Mouse (Mus musculus): ENCODE data around the gene Zscan18. TPM values are rescaled to one million over a fixed set of nuclear protein-coding genes. Genes with fewer than 3 reads are reported as not detected.
"Not testable (repeated sequence)": the region's sequence is repeated elsewhere in the genome, so short reads cannot be mapped to it uniquely, and the experiment has no call there.

Gene Zscan18
- 10 to 100 TPM; 19.9 to 25.0 TPM for total RNA-seq (2021)
- long read RNA-seq, partial matches to known transcripts = 1 of 4 reads
- long read RNA-seq, other reads (novel, unspliced or antisense) = 0 of 4 reads

DNA sequence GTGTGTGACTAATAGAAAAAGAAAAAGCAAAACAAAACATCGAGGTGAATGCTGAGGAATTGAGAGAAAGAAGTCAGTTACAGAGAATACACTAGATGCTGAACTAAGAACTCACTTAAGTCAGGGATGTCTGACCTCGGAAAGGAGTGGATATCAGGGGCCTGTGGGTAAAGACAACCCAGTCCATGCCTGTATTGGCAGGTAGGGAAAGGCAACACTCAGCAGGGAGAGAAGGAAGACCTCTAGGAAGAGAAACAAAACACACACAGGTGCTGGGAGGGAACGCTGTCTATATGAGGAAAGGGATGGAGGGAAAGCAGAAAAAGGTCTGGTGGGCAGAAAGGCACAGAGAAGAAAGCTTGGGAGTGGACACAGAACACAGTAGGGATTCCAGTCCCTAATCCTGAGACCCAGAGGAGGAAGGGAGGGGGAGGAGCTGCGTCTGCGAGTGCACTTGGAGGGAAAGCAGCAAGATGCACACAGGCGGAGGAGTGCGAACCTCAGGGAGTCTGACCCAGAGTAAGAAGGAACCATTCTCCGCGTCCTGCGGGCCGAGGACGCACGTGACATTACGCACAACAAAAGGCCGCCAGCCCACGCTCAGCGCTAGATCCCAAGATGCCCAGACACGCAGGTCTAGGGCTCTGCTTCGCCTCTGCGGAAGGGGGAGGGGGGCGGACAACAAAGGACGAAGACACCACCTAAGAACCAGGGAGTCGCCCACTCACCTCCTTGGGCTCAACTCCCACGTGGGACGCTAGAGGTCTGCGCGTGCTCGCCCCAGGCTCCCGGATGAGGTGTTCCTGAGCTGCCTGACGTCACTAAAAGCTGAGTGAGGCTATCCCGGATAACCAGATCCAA, at the start of gene Zscan18:
Zscan18 (minus strand) TSS at position 770 of the 861 bp plus-strand sequence.
- peak; percentile 73 to 80 for DNase-seq (ENCODE audit: low spot score in 2 of 2)

DNA sequence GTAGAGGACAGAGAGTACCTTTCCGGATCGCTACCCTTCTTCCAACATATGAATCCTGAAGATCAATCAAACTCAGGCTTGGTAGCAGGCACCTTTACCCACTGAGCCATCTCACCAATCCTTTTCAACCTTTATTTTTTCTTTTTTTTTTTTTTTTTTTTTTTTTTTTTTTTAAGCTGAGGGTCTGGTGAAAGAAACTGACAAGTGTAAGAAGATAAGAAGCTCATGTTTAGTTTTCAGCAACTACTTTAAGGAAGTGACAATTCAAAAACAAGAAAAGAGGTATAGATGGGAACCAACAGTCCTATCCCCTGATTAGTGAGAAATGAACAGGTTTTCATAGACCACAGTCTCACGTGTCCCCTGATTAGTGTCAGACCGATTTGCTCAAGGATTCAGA, 32.3 kb upstream of the Zscan18 start:
- DNase-seq (ENCODE audit: low spot score in 2 of 2) = no peak

DNA sequence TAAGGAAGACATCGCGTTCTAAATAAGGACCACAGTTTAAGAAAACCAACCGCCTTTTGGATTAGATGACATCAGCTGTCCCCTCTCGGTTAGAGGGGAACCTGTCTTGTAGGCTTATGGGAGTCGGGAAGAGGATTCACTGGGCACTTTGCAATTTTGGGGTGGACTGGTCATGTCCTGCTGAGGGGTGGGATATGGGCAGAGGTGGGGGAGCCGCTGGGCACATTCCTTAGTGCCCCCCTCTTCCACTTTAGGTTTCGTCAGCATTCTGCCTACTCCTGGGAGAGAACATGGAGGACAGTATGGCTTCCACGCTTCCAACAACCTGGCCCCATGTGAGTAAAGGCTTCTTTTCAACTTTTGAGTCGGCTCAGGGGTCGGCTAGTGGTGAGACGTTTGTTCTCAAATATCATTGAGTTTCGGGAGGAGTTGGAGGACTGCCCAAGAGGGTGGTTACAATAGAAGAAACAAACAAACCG, 31.8 kb upstream of the Zscan18 start:
- DNase-seq (ENCODE audit: low spot score in 2 of 2) = peak; percentile 21 to 39

DNA sequence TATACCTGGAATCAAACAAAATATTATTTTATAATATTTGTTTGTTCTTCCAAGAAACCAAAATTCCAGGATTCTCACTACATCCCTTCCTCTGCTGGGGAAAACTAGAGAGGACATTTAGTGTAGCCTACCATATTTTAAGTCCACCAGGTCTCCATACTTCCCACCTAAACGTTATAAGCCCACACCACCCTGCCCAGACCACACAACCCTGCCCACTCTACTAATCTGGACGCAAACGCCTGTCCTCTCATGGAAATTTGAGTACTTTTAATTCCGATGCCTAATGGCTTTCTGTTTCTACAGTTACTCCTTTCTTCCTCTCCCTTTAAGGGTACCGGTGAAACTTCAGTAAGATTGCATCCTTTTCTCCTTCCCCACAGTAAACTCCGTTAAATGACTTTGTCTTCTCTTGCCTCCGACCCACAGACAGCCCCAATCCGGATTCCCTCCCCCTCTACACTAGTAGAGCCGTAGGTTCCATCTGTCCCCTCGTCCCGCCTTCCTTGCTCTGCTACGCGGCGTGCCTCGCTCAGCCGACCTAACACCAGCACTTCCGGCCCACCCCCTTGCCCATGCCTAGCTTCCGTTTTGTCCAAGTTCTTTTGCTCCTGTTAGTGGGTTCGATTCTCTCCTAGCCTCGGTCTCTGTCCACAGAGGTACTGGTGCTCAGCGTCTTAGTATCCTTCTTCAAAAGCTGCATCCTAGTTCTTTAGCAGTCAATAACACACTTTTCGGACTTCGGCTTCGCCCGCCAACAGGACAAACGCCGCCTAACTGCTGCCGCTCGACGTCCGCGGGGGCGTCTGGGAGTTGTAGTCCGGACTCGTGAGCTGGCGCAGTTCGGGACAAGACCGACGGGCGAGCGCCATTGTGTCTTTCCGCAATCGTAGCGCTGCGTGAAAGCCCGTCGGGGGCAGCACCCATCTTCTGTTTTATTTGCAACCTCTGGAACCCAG, 31.0 kb upstream of the Zscan18 start, which contains the start of gene Zfp110:
Zfp110 (plus strand) TSS at position 600 of the 959 bp plus-strand sequence.
- DNase-seq (ENCODE audit: low spot score in 2 of 2) = peak; percentile 81 to 86

DNA sequence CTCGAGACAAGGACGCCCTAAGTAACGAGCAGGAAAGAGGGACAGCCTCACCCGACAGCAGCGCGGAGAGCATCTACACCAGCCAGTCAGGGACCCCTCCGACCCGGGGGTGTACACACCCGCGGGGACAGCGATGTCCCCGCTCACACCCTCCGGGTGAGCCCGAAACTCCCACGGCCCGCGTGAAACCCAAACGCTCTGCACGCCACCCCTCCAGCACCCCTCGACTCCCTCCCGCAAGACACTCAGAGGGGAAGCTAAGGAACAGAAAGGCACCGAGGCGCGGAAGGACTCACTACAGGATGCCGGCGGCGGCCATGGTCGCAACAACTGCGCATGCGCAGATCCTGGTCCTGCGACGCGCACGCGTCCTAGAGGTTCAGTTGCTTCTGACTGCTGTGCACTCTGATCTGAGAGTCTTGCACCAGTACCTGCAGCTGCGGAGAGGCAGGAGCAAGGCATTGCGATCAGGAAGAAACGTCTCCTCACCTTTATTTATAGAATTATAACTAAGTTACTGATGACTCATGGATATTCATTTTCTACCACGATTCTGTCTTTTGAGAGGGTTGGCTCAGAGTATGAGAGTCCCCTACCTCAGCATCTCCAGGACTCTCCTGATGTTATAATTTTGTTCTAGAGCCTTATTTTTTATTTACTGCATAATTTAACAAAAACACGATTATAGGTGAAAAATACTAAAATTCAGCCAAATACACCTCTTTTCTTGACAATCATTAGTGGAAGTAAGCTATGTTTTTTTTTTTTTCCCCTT, 15.3 kb upstream of the Zscan18 start, which contains the start of gene Zfp329:
Zfp329 (minus strand) TSS at position 338 of the 775 bp plus-strand sequence.
- peak; percentile 93 to 95 for DNase-seq (ENCODE audit: low spot score in 2 of 2)

DNA sequence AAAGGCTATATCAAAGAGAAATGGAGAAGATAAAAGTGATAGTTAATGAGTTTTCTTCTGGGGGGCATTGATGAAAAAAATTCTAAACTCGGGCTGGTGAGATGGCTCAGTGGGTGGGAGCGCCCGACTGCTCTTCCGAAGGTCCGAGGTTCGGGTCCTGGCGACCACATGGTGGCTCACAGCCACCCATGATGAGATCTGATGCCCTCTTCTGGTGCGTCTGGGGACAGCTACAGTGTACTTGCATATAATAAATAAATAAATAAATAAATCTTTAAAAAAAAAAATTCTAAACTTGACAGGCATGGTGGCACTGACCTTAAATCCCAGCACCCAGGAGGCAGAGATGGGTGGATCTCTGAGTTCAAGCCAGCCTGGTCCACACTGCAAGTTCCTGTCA, 12.1 kb upstream of the Zscan18 start:
- no peak for DNase-seq (ENCODE audit: low spot score in 2 of 2)

DNA sequence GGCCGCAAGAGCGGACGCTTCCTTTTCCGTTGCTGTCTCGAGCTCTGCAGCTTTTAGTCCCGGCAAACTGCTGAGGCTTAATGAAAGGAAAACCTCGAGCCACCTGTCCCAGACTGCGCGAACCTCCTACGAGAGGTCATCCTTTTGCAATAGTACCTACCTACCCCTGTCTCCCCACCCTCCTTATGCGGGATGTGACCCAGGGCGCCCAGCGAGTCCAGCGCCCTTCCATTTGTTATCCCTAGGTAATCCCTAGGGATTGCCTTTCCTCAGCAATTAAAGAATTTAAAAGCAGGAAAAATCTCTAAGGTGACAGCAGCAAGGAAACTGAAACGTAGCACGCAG, 264 bp upstream of the Zscan18 start:
- no peak for DNase-seq (ENCODE audit: low spot score in 2 of 2)

DNA sequence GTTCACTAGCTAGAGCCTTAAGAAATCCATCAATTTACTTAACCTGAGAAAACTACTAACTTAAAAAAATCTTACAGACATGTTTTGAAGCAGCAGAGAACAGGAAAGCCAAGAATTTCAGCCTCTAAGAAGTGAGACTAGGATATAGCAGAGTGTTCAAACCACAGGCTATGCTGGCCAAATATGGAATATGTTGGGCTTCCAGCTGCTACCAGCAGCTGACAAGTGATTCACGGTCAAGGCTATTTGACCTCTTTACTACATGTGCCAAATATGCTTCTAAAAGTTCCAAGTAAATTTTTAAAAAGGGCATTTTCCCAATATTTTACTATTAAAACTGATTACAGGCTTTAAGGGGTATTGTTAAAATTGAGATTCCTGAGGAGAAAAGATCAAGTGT, 3.9 kb downstream of the Zscan18 start:
- DNase-seq (ENCODE audit: low spot score in 2 of 2) = no peak

DNA sequence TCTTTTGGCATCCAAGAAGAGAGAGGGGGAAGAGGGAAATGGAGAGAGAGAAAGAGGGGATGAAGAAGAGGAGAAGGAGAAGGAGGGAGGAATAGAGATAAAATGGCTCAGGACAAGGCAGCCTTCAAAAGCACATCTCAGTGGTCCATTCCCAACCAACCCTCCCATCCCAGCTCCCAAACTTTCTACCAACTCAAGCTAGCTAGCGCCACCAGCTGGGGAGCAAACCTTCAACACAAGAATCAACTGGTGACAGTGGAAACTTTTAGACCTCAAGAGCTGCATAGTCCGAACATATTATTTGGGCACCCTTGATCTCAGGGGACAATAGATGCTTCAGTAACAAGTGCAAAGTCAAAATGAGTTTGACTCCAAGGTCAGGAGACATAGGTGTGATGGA, 5.5 kb downstream of the Zscan18 start:
- no peak for DNase-seq (ENCODE audit: low spot score in 2 of 2)

DNA sequence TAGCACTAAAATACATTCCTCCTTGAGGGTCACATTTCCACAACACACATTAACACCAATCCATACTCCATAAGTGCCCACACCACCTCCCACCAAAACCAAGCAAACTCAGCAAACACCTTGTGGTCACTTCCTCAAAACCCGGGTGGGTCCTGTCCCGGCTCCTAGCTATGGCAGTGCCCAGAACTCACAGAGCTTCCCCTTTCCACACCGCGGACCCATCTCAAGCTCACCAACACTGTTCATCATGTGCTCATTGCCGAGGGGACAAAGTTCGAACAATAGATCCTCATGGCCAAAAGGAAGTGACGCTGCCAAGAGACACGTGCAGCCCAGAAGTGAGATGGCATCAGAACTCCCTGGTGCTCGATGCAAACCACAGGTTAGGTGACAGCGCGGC, 10.8 kb downstream of the Zscan18 start:
- DNase-seq (ENCODE audit: low spot score in 2 of 2) = not testable (repeated sequence)

DNA sequence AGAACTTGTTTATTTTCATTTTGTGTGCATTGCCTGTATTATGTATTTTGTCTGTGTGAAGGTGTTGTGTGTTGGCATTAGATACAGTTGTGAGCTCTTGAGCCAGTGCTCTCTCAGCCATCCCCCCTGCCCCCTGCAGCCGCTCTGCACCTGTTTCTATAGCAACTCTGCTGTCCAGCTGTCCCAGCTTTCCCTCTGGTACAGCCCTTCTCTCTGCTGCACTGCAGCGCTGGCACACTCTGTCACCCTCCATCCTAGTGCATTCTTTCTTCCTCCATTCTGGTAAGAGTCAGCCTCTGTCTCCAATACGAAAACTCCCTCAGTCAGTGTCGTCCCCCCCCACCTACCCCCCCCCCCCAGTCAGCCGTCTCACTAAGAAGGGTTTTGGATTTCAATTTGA, 15.4 kb downstream of the Zscan18 start:
- no peak for DNase-seq (ENCODE audit: low spot score in 2 of 2)

DNA sequence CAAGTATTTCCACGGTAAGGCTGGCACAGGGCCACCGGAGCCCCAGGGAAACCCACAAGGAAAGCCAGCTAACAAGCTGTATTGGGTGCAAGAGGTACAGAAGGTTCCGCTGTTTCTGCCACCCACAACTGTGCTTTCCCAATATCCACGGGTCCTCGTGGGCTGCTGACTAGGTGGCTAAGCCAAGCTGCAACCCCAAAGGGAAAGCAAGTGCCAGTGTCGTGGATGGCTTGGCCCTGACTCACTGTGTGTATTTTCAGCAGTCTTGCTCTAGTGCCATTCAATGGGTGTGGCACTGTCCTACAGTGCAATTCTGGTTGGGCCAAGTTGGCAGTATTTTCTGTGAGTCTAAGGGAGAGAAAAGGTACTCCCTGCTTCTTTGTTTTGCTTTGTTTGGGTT, 16.1 kb downstream of the Zscan18 start:
- no peak for DNase-seq (ENCODE audit: low spot score in 2 of 2)

DNA sequence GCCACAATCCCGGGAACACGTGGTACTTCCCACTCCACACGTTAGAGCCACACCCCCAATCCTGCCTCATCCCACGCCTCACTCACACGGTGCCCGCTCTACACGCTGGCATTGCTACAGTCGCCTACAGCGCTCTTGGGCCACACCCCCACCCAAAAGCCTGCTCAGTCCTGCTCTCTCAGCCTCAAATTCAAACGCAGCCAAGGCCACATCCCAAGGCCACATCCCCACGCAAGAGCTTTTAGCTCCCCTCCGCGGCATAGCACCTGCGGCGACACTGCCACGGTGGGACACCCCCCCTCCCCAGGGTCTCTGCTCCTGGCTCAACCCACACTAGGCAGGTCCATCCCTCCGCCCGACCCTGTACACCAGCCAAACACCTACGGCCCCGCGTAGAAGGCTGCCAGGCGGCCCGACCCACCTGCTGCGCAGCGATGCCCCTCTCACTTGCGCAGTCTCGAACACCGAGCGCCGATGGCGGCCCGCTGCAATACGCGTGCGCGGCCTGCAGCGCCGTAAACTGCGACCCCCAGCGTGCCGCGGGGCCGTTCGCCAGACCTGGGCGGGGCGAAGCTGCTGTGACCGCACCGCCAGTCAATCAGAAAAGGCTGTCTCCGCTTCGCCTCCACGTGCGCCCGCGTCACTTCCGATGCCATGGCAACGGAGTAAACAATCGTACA, 23.1 kb downstream of the Zscan18 start:
- DNase-seq (ENCODE audit: low spot score in 2 of 2) = peak; percentile 90 to 93

DNA sequence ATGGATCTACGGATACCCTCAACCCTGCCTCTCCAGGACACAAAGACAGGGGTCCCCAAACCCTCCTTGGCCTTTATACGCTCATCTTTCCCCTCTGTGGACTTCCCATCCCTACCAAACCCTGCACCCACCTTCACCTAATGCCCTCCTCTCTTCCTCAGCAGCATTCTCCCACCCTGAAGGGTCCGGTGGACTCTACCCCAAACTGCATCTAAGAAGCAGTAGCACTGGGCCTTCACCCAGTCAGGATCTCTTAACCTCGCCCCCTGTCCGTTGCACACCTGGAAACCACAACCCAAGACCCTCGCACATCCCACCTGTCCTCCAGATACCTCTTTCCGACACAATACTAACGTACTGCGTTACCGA, 23.7 kb downstream of the Zscan18 start:
- DNase-seq (ENCODE audit: low spot score in 2 of 2) = no peak

DNA sequence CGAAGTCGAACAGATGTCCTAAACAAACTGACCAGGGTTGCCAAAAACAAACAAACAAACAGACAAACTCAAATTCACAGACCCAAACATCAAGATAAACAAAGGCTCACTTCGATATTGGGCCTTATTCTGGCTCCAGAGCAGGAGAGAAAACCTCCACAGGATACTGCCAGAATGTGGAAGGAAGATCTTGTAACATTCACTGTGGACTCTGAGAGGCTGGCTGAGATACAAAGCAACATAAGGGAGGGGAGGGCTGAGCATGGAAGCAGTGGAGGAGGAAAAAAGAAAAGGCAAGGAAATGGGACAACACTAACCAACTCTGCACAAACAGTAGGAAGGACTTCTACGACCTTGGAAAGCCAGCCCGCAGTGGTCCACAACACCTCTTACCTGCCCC, 24.3 kb downstream of the Zscan18 start:
- no peak for DNase-seq (ENCODE audit: low spot score in 2 of 2)

DNA sequence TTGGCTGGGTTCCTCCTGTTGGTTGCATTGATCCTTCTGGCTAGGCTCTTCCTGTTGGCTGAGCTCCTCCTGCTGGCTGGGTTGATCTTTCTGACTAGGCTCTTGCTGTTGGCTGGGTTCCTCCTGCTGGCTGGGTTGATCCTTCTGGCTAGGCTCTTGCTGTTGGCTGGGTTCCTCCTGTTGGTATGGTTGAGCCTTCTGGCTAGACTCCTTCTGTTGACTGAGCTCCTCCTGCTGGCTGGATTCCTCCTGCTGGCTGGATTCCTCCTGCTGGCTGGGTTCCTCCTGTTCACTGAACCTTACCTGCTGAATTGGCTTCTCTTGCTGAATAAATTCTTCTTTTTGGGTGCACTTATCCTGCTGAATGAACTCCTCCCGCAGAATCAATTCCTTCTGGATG, 28.8 kb downstream of the Zscan18 start:
- peak; percentile 69 to 78 for DNase-seq (ENCODE audit: low spot score in 2 of 2)

DNA sequence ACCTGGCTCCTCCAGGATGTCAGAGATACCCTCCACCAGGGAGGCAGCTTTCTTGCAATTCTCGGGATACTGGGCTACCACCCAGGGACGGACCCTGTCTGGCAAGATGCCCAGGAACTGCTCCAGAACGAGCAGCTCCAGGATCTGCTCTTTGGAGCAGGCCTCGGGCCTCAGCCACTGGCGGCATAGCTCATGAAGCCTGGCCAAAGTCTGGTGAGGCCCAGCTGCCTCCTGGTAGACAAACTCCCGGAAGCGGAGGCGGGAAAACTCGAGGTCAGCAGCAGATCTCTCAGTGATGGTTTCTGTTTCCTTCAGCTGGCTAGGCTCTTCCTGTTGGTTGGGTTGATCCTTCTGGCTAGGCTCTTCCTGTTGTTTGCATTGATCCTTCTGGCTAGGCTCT, 29.3 kb downstream of the Zscan18 start:
- peak; percentile 24 to 47 for DNase-seq (ENCODE audit: low spot score in 2 of 2)

DNA sequence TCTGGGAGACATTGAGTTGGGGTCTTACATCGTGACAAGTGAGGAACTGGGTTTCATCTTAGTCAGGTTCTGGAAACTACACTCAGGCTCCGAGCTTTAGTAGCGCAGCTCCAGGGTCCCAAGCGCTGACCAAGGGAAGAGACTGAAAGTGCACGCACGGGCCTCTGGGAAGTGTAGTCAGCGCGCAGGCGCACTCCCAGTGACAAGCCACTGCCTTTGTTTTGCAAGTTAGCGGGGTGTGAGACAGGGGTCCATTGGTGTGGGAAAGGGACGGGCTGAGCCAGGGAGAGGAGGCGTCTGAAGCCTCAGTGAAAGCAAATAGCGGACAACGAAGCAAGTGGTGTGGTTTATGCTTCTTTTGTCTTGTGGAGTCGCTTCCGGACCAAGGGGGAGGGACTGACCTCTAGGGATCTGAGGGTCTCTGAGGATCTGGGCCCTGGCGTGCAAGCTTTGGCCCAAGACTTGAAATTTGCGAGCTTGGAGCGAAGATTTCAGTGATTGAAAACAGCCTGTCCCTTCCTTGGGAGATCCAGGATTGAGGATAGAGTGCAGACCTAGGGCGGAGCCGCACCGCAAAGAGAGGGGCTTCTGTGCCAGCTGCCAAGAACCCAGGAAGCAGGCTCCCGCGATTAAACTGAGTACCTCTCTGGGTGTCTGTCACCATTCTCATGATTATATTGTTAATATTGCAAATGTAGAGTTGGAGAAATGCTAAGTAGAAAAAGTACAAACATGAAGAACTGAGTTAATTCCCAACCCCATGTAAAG, 53.8 kb downstream of the Zscan18 start:
- no peak for DNase-seq (ENCODE audit: low spot score in 2 of 2)

DNA sequence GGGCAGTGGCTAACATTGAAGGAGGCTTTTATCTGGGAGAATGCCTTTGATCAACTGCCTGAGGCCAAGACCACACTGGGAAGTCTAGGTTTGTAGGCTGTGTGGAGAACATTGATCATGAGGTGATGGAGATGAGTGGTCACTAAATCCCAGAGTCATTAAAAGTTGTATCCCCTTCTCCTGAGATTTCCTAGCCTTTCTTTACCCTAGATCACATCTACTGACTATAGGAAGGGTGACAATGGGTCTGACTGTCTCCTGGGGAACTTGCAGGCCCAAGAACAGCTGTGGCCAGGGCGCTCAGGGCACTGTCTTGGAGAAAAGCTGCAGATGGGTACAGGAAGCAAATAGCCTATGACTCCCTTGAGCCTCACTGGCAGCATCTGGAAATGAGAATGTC, 68.5 kb downstream of the Zscan18 start, which contains the start of gene Vmn2r56:
Vmn2r56 (minus strand) TSS at position 101 of the 400 bp plus-strand sequence.
- no peak for DNase-seq (ENCODE audit: low spot score in 2 of 2)
